Comparison of ENCODE assay signal across 9 mouse cellular contexts in the genomic region with DNA sequence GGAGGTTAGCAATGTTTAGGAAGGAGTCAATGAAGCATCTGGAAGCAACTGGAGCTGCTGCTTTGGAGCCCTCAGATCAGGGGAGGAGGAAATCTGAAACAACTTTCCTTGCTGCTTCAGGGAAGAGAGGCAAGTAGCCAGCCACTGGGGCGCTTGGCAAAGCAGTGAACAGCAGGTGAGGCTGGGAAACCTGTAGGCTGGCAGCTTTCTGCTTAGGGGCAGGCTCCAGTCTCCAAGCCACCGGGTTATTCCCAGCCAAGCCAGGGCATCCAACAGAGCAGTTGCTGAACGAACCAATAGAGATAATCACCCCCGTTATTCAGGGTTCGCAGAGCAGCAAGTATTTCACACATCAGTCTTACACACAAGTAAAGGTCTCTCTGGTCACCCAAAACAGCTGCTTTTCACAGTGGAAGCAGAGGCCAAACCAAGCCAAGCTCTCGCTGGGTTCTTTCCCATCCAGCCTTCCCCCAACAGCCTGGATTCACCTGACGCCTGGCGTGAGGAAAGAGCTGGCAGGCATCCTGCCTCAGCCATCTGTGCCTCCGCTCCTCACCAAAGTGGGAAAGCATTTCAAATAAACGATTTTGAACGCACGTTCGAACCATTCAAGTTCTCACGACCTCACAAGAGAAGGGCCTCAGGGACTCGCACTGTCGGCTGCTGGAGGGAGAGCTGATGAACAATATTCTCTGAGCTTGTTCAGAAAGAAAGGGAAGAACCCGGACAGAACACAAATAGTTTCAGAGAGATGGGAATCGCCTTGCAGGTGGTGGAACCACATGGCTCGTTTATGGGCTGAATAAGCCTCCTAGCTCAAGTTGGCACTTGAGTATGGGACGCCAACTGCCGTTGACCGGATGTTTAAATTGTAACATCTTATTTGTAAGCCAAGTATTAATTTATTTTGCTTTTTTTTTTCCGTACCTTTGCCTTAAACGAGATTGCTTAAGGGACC.
DNase-seq lines count a peak whose midpoint lies in the region; ATAC-seq and TF ChIP-seq lines count a peak whose summit lies in the region.
"Had no signal": no experiment of that assay in that cellular context is flagged by ENCODE, and none has a peak within 500 bp of the region (broad histone marks: within the 10 kb centered on the region; RNA-seq: fewer than 3 reads in every experiment).

No protein-coding gene starts in this region.

- DNase-seq in brain, embryonic 14.5 days (ENCODE audit: low read depth), result peak; percentile 85
- DNase-seq in cerebellum, adult 18-20 months, result peak; percentile 96
- peak; percentile 74 for DNase-seq in forebrain, postnatal 0 days
- peak; percentile 29 to 64 for DNase-seq in left cerebral cortex, adult 2 months (ENCODE audit: extremely low spot score in 1 of 2, low spot score in 2 of 2)
- DNase-seq in heart, embryonic 10.5 days (ENCODE audit: low spot score), result no peak
- no peak for DNase-seq in lung, postnatal 4 days
- no peak for DNase-seq in kidney, adult 18-20 months
- DNase-seq: kidney, adult 8-10 months had no signal

- no peaks in the 10 kb centered on the region for H3K27me3 ChIP-seq in forebrain, postnatal 0 days (ENCODE audit: insufficient read depth, low read length)
- H3K27me3 ChIP-seq in heart, embryonic 10.5 days (ENCODE audit: insufficient read depth, poor library complexity, severe bottlenecking), result no peaks in the 10 kb centered on the region

- no peak overlapping the region for H3K4me3 ChIP-seq in forebrain, postnatal 0 days (ENCODE audit: low read depth, low read length)
- H3K4me3 ChIP-seq in left cerebral cortex, adult 2 months, result peak overlapping the region; percentile 14; the same call in 1 of the 2 replicates
- H3K4me3 ChIP-seq in heart, embryonic 10.5 days, result no peak overlapping the region

- TF ChIP-seq POLR2A in brain, embryonic 14.5 days (IDR thresholded peaks at IDR 0.05; ENCODE audit: borderline replicate concordance, extremely low read depth, insufficient read depth, insufficient read length, poor library complexity, severe bottlenecking), result no peak

- no peak overlapping the region for H3K9ac ChIP-seq in forebrain, postnatal 0 days

- TF ChIP-seq CTCF in brain, embryonic 14.5 days (IDR thresholded peaks at IDR 0.05; ENCODE audit: borderline replicate concordance, extremely low read depth, insufficient read depth, insufficient read length), result no peak
- TF ChIP-seq CTCF in forebrain, postnatal 0 days (IDR thresholded peaks at IDR 0.05; ENCODE audit: low read depth), result no peak
- TF ChIP-seq CTCF in left cerebral cortex, adult 2 months (IDR thresholded peaks at IDR 0.05), result no peak

- no peak overlapping the region for H3K27ac ChIP-seq in forebrain, postnatal 0 days (ENCODE audit: low read depth, low read length)
- 0 out of 2 replicates have a peak overlapping the region, but pooled peaks have one; percentile 24 for H3K27ac ChIP-seq in left cerebral cortex, adult 2 months
- H3K27ac ChIP-seq in heart, embryonic 10.5 days, result no peak overlapping the region
- H3K27ac ChIP-seq: macrophage had no signal

- no peaks in the 10 kb centered on the region for H3K36me3 ChIP-seq in forebrain, postnatal 0 days (ENCODE audit: insufficient read depth)
- no peaks in the 10 kb centered on the region for H3K36me3 ChIP-seq in heart, embryonic 10.5 days

- peak; percentile 65 for ATAC-seq in forebrain, postnatal 0 days

- intact Hi-C loops in left cerebral cortex, adult 2 months (cut with DNase I), result loop anchor here (5.0 kb wide), 2 partner anchors 71 to 209 kb away; no protein-coding TSS in a partner anchor

- H3K4me1 ChIP-seq in forebrain, postnatal 0 days (ENCODE audit: insufficient read depth), result no peaks in the 10 kb centered on the region
- no peaks in the 10 kb centered on the region for H3K4me1 ChIP-seq in heart, embryonic 10.5 days

- H3K9me3 ChIP-seq in forebrain, postnatal 0 days (ENCODE audit: low read length), result no peaks in the 10 kb centered on the region
- no peaks in the 10 kb centered on the region for H3K9me3 ChIP-seq in heart, embryonic 10.5 days

- H3K4me2 ChIP-seq in forebrain, postnatal 0 days (ENCODE audit: low read depth), result peak overlapping the region; percentile 15

- 31% methylated on average over 24 of the region's 24 CpGs for WGBS in forebrain, postnatal 0 days
- 72% methylated on average over 24 of the region's 24 CpGs for WGBS in heart, embryonic 10.5 days

Comparison
In these comparisons a context has a peak if more than half of its experiments do, and no peak if none do; other contexts are left out.
1. DNase-seq: peak in brain, embryonic 14.5 days (single experiment), cerebellum, adult 18-20 months (2 of 2), forebrain, postnatal 0 days (single experiment) and left cerebral cortex, adult 2 months (2 of 2); none in heart, embryonic 10.5 days (single experiment), lung, postnatal 4 days (0 of 2) and kidney, adult 18-20 months (single experiment).